Mouse (Mus musculus): Measurements from ENCODE around the gene Rpgrip1. TPM values are rescaled to one million over a fixed set of nuclear protein-coding genes. Genes with fewer than 3 reads are reported as not detected.
"Not testable (repeated sequence)": the region's sequence is repeated elsewhere in the genome, so short reads cannot be mapped to it uniquely, and the experiment has no call there.

The Rpgrip1 gene
- 58.2 and 62.1 TPM in 2 replicates for polyA plus RNA-seq (2016; fragmentation: Nextera tagmentation; extraction: Ambion mirVana)

DNA sequence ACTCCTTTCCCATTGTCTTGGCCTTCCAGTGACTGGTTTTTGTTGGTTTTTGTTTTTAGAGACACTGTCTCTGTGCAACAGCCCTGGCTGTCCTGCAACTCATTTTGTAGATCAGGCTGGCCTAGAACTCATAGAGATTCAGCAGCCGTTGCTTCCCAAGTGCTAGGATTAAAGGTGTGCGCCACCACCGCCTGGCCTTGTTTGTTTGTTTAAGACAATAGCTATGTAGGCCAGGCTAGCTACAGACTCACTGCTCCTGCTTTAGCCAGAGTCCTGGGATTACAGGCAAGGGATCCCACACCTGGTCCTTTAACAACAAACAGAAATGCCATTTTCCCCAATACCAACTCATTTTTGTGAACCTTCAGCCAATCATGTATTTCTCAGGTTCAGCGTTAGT, at the start of gene Rpgrip1:
Gene Rpgrip1, plus strand, starts transcription at position 359 of the 400 bp plus-strand sequence.
- Histone ChIP-seq H3K4me1 (peaks cover 18% of the 10 kb centered on the region), H3K27ac (no peak within 1 kb of the TSS), H3K4me2 (no peak within 1 kb of the TSS), H3K36me3 (no peaks in the 10 kb centered on the region), H3K4me3 (no peak within 1 kb of the TSS), H3K9me3 (replicated peaks) (no peaks in the 10 kb centered on the region), H3K9ac (no peak within 1 kb of the TSS), H3K27me3 (replicated peaks) (no peaks in the 10 kb centered on the region)
- ATAC-seq, result no peak
- WGBS (ENCODE audit: insufficient replicate concordance), result 85% methylated on average over 4 of the region's 4 CpGs

GRCm38 (mm10) chr14:52060800-52061199, 49.7 kb upstream of the Rpgrip1 start:
- no peak overlapping the region for H3K27ac ChIP-seq
- peaks cover 5% of the 10 kb centered on the region for H3K27me3 ChIP-seq (replicated peaks)
- no peaks in the 10 kb centered on the region for H3K36me3 ChIP-seq
- no peak overlapping the region for H3K4me3 ChIP-seq
- WGBS (ENCODE audit: insufficient replicate concordance), result 74% methylated on average over 1 of the region's 1 CpGs
- H3K9me3 ChIP-seq (replicated peaks), result no peaks in the 10 kb centered on the region
- H3K4me1 ChIP-seq, result no peaks in the 10 kb centered on the region
- ATAC-seq, result no peak
- no peak overlapping the region for H3K9ac ChIP-seq
- H3K4me2 ChIP-seq, result no peak overlapping the region

DNA sequence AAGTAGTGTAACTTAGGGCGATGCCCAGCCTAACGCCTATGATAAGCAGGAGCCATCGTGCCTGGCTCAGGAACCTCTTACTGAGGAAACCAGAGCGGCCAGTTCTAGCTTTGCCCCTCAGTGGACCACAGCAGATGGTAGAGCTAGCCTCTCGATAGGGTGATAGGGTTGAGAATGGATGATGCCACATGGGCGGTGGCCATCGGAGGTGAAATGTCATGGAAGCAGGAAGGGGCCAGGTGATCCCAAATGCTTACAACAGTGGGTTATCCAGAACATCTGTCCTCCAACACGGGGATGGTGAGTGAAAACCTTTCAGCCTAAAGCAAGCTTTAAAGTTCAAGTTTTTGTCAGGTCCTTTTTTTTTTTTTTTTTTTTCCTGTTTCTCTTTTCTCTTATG, 48.7 kb upstream of the Rpgrip1 start:
- Histone ChIP-seq H3K4me2 (no peak overlapping the region), H3K4me3 (no peak overlapping the region), H3K36me3 (no peaks in the 10 kb centered on the region), H3K27ac (no peak overlapping the region), H3K9ac (no peak overlapping the region), H3K9me3 (replicated peaks) (no peaks in the 10 kb centered on the region), H3K4me1 (no peaks in the 10 kb centered on the region), H3K27me3 (replicated peaks) (peaks cover 5% of the 10 kb centered on the region)
- WGBS (ENCODE audit: insufficient replicate concordance), result 65% methylated on average over 8 of the region's 8 CpGs
- no peak for ATAC-seq

GRCm38 (mm10) chr14:52066135-52066534, 44.4 kb upstream of the Rpgrip1 start:
- ATAC-seq, result no peak
- 46% methylated on average over 4 of the region's 4 CpGs for WGBS (ENCODE audit: insufficient replicate concordance)

DNA sequence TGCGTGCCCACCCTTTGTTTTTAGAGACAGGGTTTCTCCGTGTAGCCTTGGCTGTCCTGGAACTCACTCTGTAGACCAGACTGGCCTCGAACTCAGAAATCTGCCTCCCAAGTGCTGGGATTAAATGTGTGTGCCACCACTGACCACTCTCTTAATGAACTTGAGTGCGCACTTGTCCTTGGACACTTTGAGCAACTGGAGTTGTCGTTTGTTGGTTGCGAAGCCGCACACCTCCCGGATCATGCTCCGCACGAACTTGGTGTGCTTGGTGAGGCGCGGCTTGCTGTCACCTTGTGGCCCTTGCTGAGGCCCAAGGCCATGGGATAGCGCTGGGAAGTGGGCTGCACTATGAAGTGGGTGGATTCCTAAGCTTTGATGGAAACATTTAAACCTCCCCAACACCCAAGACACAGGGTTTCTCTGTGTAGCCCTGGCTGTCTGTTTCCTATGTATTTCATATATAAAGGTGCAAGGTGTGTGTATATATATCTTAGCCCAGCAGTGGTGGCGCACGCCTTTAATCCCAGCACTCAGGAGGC, 38.8 kb upstream of the Rpgrip1 start:
- ATAC-seq, result 0 out of 2 replicates have a peak, but pooled peaks have one; percentile 31
- H3K9ac ChIP-seq, result no peak overlapping the region
- no peaks in the 10 kb centered on the region for H3K4me1 ChIP-seq
- WGBS (ENCODE audit: insufficient replicate concordance), result 91% methylated on average over 15 of the region's 15 CpGs
- H3K9me3 ChIP-seq (replicated peaks), result no peaks in the 10 kb centered on the region
- no peaks in the 10 kb centered on the region for H3K27me3 ChIP-seq (replicated peaks)
- no peak overlapping the region for H3K27ac ChIP-seq
- no peak overlapping the region for H3K4me2 ChIP-seq
- peaks cover 64% of the 10 kb centered on the region for H3K36me3 ChIP-seq
- no peak overlapping the region for H3K4me3 ChIP-seq

More at GRCm38 (mm10) chr14:52066135-52066534, 44.4 kb upstream of the Rpgrip1 start:
- Histone ChIP-seq H3K4me2 (no peak overlapping the region), H3K4me1 (no peaks in the 10 kb centered on the region), H3K27ac (no peak overlapping the region), H3K4me3 (no peak overlapping the region), H3K9me3 (replicated peaks) (no peaks in the 10 kb centered on the region), H3K36me3 (peaks cover 9% of the 10 kb centered on the region), H3K27me3 (replicated peaks) (peaks cover 5% of the 10 kb centered on the region), H3K9ac (no peak overlapping the region)

- peaks cover 93% of the 10 kb centered on the region for H3K36me3 ChIP-seq
- no peak overlapping the region for H3K4me2 ChIP-seq
- no peak overlapping the region for H3K9ac ChIP-seq
- H3K9me3 ChIP-seq (replicated peaks), result no peaks in the 10 kb centered on the region
- H3K4me3 ChIP-seq, result no peak overlapping the region
- no peak for ATAC-seq
- H3K4me1 ChIP-seq, result no peaks in the 10 kb centered on the region
- no peak overlapping the region for H3K27ac ChIP-seq
- no peaks in the 10 kb centered on the region for H3K27me3 ChIP-seq (replicated peaks)
Measured at GRCm38 (mm10) chr14:52083083-52083482, 27.4 kb upstream of the Rpgrip1 start.

DNA sequence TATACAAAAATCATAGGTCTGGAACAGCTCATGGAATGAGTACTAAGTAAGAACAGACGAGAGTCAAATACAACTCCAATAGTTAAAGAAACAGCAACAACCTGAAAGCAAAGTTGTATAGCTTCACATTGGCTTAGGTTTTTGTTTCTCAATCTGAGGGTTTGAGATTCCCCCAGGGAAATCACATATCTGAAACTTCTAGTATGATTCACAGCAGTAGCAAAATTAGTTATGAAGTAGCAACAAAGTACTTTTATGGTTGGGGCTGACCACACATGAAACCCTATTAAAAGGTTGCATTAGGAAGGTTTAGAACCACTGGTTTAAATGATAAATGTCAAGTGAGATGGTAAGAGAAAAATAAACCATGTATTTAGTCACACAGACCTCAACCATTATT, 16.0 kb upstream of the Rpgrip1 start:
- Histone ChIP-seq H3K9me3 (replicated peaks) (no peaks in the 10 kb centered on the region), H3K27ac (no peak overlapping the region), H3K36me3 (peaks cover 87% of the 10 kb centered on the region), H3K4me1 (peaks cover 13% of the 10 kb centered on the region), H3K9ac (no peak overlapping the region), H3K27me3 (replicated peaks) (no peaks in the 10 kb centered on the region), H3K4me3 (no peak overlapping the region), H3K4me2 (no peak overlapping the region)
- WGBS (ENCODE audit: insufficient replicate concordance), result 82% methylated on average over 1 of the region's 1 CpGs
- ATAC-seq, result no peak

- Histone ChIP-seq H3K4me1 (peaks cover 40% of the 10 kb centered on the region), H3K36me3 (peaks cover 82% of the 10 kb centered on the region)
- H3K9ac ChIP-seq; H3K4me2 ChIP-seq; H3K27me3 ChIP-seq (replicated peaks); H3K27ac ChIP-seq; H3K9me3 ChIP-seq (replicated peaks); H3K4me3 ChIP-seq; ATAC-seq: not testable (repeated sequence)
- WGBS (ENCODE audit: insufficient replicate concordance), result 95% methylated on average over 3 of the region's 3 CpGs
Measured at GRCm38 (mm10) chr14:52097191-52097590, 13.3 kb upstream of the Rpgrip1 start.

DNA sequence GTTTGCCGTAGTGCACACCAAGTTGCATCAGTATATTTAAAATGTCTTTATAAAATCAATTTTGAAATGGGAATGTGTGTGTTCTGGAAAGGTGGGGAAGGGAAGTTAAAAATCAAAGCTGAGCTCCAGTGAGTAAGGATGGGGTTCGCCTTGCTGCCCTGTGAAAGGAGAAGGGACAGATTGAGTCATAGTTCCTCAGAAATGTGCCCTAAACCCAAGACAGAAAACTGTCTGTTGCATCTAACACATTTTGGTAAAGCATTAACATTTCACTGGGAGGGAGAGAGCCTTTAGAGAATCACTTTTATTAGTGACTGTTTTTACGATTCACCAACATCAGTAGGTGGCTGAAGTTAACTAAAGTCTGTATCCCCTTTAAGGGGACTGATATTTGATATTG, 12.1 kb upstream of the Rpgrip1 start:
- H3K27me3 ChIP-seq (replicated peaks); H3K9me3 ChIP-seq (replicated peaks); H3K27ac ChIP-seq; H3K9ac ChIP-seq; H3K4me2 ChIP-seq; ATAC-seq; H3K4me3 ChIP-seq: not testable (repeated sequence)
- Histone ChIP-seq H3K36me3 (peaks cover 72% of the 10 kb centered on the region), H3K4me1 (peaks cover 46% of the 10 kb centered on the region)
- 79% methylated on average over 3 of the region's 3 CpGs for WGBS (ENCODE audit: insufficient replicate concordance)

GRCm38 (mm10) chr14:52099563-52099962, 10.9 kb upstream of the Rpgrip1 start:
- ATAC-seq, result no peak
- Histone ChIP-seq H3K27ac (no peak overlapping the region), H3K4me2 (peak overlapping the region; percentile 85), H3K36me3 (peaks cover 62% of the 10 kb centered on the region), H3K27me3 (replicated peaks) (no peaks in the 10 kb centered on the region), H3K9ac (no peak overlapping the region), H3K9me3 (replicated peaks) (no peaks in the 10 kb centered on the region), H3K4me3 (no peak overlapping the region), H3K4me1 (peaks cover 48% of the 10 kb centered on the region)
- 80% methylated on average over 2 of the region's 2 CpGs for WGBS (ENCODE audit: insufficient replicate concordance)

DNA sequence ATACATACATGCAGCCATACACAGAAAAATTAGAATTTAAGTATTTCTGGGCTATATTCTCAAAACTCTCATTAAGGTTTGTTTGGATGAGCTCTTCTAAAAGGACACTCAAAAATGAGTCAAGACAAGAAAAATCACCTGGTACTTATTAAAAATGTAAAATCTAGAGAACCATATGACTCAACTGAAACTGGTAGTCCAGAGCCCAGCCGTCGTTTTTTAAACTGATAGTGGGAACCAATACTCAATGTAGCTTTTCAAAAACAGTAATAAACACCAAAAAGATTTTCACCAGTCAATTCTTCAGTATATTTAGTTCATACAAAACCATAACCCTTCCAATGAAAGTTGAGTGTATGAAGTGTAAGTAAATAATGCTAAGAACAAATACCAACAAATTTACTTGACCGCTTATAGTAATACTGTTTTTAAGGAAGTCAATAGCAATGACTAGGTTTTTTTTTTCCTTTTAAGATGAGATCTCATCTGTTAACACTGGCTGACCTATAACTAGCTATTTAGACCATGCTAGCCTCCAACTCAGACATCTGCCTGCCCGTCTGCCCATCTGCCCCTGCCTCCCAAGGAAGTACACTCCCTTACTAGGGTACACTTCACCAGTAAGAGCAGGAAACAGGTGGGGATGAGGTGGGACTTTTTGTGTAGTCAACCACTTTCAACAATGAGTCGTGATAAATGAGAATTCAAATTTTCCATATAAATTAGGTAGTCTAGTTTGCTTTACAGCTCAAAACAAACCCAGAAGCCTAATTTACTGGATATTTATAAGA, 10.1 kb upstream of the Rpgrip1 start:
- no peaks in the 10 kb centered on the region for H3K27me3 ChIP-seq (replicated peaks)
- H3K27ac ChIP-seq, result no peak overlapping the region
- 47% methylated on average over 5 of the region's 5 CpGs for WGBS (ENCODE audit: insufficient replicate concordance)
- ATAC-seq, result no peak
- no peaks in the 10 kb centered on the region for H3K9me3 ChIP-seq (replicated peaks)
- peaks cover 54% of the 10 kb centered on the region for H3K36me3 ChIP-seq
- H3K4me2 ChIP-seq, result peak overlapping the region; percentile 85
- peak overlapping the region; percentile 91 for H3K4me3 ChIP-seq
- H3K4me1 ChIP-seq, result peaks cover 54% of the 10 kb centered on the region
- 0 out of 2 replicates have a peak overlapping the region, but pooled peaks have one; percentile 35 for H3K9ac ChIP-seq

GRCm38 (mm10) chr14:52101285-52102157, 9.0 kb upstream of the Rpgrip1 start:
- Histone ChIP-seq H3K9me3 (replicated peaks) (no peaks in the 10 kb centered on the region), H3K27ac (0 out of 2 replicates have a peak overlapping the region, but pooled peaks have one; percentile 11), H3K9ac (peak overlapping the region; percentile 98), H3K4me2 (peak overlapping the region; percentile 85), H3K4me1 (peaks cover 64% of the 10 kb centered on the region), H3K27me3 (replicated peaks) (no peaks in the 10 kb centered on the region), H3K36me3 (peaks cover 43% of the 10 kb centered on the region), H3K4me3 (peak overlapping the region; percentile 91)
- 38% methylated on average over 1 of the region's 1 CpGs for WGBS (ENCODE audit: insufficient replicate concordance)
- ATAC-seq, result no peak

Data from liver, embryonic 12.5 days (tissue).